Mouse (Mus musculus) adrenal gland, adult 2 months (tissue): ENCODE measurements at regions not wholly inside any gene's neighbourhood (a gene's known extent, or its start where the extent isn't known, plus 50 kb on each side); places are given as distances from the start of the nearest gene placed in this dataset.
A peak's percentile ranks its signal among the peaks of the same experiment; 100 is the strongest.

ENCODE experiments used
- DNase-seq: peaks from one replicate; pipeline ENCODE4 v3.0.0; 2021

- no peak for DNase-seq
These were observed 87.0 kb downstream of the Cog6 start for GRCm38 (mm10) chr3:52929827-52930605.

- DNase-seq, result no peak
These were observed 89.6 kb downstream of the Cog6 start for GRCm38 (mm10) chr3:52927361-52927841.

- DNase-seq, result no peak
These were observed 90.5 kb downstream of the Cog6 start for GRCm38 (mm10) chr3:52926549-52926948.

GRCm38 (mm10) chr3:52925223-52925622, 91.8 kb downstream of the Cog6 start:
- no peak for DNase-seq

- DNase-seq, result no peak
These were observed 92.4 kb downstream of the Cog6 start for GRCm38 (mm10) chr3:52924631-52925030.

- no peak for DNase-seq
These were observed 93.0 kb downstream of the Cog6 start for GRCm38 (mm10) chr3:52923824-52924559.

- DNase-seq, result no peak
These were observed 94.6 kb downstream of the Cog6 start for GRCm38 (mm10) chr3:52922411-52922810.

- DNase-seq, result no peak
These were observed 110.0 kb downstream of the Cog6 start for GRCm38 (mm10) chr3:52906823-52907564.

- peak; percentile 69 for DNase-seq
These were observed 113.0 kb downstream of the Cog6 start for GRCm38 (mm10) chr3:52904028-52904427.

GRCm38 (mm10) chr3:52897665-52898064, 119.4 kb downstream of the Cog6 start:
- peak; percentile 34 for DNase-seq

- DNase-seq, result no peak
These were observed 120.6 kb downstream of the Cog6 start for GRCm38 (mm10) chr3:52896462-52896861.

- DNase-seq, result no peak
These were observed 121.3 kb downstream of the Cog6 start for GRCm38 (mm10) chr3:52895751-52896150.

GRCm38 (mm10) chr3:52894812-52895211, 122.2 kb downstream of the Cog6 start:
- no peak for DNase-seq

- peak; percentile 47 for DNase-seq
These were observed 127.8 kb downstream of the Cog6 start for GRCm38 (mm10) chr3:52889156-52889715.

- DNase-seq, result no peak
These were observed 135.1 kb downstream of the Cog6 start for GRCm38 (mm10) chr3:52881981-52882380.

- DNase-seq, result no peak
These were observed 135.9 kb downstream of the Cog6 start for GRCm38 (mm10) chr3:52881139-52881538.

GRCm38 (mm10) chr3:52879700-52880099, 137.3 kb downstream of the Cog6 start:
- DNase-seq, result no peak

- DNase-seq, result no peak
These were observed 138.7 kb downstream of the Cog6 start for GRCm38 (mm10) chr3:52878334-52878733.

GRCm38 (mm10) chr3:52872260-52872659, 144.8 kb downstream of the Cog6 start:
- DNase-seq, result no peak

GRCm38 (mm10) chr3:52863146-52863849, 153.7 kb downstream of the Cog6 start:
- no peak for DNase-seq

GRCm38 (mm10) chr3:52862026-52862425, 155.0 kb downstream of the Cog6 start:
- DNase-seq, result no peak

GRCm38 (mm10) chr3:52861538-52861937, 155.5 kb downstream of the Cog6 start:
- DNase-seq, result no peak
